Mouse (Mus musculus): Measurements from ENCODE around the gene Cxcr4.

DNA sequence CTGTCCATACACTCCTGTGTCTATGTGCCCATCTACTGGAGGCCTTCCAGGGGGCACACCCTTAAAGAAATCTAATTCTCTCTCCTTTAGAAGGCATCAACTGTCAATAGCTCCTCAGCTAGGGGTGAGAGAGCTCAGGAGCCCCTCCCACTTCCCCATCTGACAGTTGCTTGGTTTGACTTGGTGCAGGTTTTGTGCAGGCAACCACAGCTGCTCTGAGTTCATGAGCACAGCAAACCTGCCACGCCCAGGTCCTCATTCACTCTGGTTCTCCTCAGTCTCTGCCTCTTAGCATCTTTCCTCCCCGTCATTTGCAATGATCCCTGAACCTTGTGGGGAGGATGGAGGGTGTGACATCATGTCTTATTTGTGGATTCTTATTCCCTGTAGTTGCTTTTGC lies 51.9 kb downstream of the Cxcr4 start:
- TF ChIP-seq POLR2A (IDR thresholded peaks at IDR 0.05; ENCODE audit: low read depth, low read length): no peak
- no peak for TF ChIP-seq CTCF (conservative IDR thresholded peaks at IDR 0.05; ENCODE audit: insufficient read depth, insufficient read length, low read depth, low read length)

Data from kidney, adult 2 months (tissue).